Mouse (Mus musculus): ENCODE data around the gene Tecr. TPM values are rescaled to one million over a fixed set of nuclear protein-coding genes. Genes with fewer than 3 reads are reported as not detected.

The Tecr gene
- total RNA-seq (2021), result 100 to 1,000 TPM; 549 to 574 TPM

DNA sequence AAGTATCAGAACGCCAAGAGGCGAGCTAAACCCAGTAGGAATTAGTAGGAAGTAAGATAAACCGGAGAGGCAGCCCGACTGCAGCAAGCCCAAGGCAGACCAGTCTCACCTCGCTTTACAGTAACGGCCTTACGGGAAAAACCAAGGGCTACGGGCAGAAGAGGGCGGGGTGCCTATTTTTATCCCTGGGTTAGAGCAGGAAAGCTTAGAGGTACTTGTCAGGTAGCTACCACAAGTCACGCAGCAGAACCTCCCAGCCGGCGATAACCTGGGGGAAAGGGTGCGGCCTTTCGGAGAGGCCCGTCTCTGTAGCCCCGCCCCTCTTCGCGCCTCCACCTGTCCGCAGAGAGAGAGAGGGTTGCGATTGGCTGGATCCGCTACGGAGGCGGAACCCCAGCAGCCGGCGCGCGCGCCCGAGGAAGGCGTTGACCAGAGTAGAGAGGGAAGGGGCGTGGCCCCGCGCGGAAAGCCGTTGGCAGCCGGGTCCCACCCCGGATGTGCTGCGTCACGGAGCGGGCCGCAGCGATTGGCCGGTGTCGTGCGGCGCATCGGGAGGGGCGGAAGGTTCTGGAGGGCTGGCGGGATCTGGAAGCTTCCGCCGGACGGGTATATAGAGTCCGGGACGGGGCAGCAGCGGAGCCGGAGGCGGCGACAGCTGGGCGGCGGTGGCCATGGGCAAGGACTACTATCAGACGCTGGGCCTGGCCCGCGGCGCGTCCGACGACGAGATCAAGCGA is at the start of gene Tecr, which contains the start of gene Dnajb1:
Tecr (minus strand) TSS at position 311 of the 737 bp plus-strand sequence.
Dnajb1 (plus strand) TSS at position 533 of the 737 bp plus-strand sequence.
- intact Hi-C loops (cut with DNase I), result loop anchor here (1.0 kb wide), 2 partner anchors 14 to 44 kb away; partner anchors contain the start of gene Gipc1
- DNase-seq (ENCODE audit: low spot score in 2 of 2), result peak; percentile 100

DNA sequence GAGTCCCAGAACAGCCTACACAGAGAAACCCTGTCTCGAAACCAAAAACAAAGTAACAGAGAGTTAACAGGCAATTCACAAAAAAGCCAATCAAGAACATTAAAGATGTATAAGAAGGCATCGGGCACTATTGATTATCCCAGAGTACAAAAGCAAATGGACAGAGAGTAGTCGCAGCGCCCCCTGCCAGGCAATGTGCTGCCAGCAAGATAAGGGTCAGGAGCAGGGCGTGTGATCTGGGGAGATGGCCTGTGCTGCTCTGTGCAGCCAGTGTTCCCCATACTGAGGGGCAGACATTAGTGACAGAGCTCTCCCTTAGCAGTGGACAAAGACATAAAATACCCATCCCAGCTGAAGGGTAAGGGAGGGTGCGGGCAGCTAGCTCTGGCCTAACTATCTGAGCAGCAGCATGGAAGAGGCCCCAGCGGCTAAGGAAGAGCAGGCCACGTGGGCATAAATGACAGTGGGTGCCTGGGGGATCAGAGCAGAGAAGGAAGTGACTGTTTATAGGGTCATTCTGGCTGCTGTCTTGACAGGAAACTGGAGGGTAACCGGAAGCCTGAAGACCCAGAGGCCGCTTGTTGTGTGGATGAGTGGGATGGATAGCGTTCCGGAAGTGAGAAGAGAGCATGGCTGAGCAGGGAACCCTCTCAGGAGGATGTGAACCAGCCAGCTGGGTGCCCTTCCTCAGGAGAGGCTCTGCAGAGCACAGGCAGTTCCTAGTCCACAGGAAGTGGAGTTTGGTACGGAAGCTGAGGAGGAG is 48.9 kb upstream of the Tecr start:
- intact Hi-C loops (cut with DNase I), result no loop called here
- DNase-seq (ENCODE audit: low spot score in 2 of 2), result peak in 1 of 2 experiments; percentile 9

DNA sequence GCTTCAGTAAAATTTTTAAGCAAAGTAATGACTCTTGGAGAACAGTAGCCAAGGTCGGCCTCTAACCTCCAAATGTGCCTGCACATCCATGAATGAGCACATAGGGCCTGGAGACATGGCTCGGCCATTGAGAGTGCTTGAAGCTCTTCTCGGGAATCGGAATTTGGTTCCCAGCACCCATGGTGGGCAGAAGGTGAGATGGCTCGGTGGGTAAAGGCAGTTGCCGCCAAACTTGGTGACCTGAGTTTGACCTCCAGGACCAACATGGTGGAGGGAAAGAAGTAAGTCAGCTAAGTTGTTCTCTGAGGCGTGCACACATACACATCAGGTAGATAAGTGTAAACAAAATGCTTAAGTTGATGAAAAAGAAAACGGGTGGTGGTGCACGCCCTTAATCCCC is 48.3 kb upstream of the Tecr start:
- intact Hi-C loops (cut with DNase I), result no loop called here
- DNase-seq (ENCODE audit: low spot score in 2 of 2), result no peak

DNA sequence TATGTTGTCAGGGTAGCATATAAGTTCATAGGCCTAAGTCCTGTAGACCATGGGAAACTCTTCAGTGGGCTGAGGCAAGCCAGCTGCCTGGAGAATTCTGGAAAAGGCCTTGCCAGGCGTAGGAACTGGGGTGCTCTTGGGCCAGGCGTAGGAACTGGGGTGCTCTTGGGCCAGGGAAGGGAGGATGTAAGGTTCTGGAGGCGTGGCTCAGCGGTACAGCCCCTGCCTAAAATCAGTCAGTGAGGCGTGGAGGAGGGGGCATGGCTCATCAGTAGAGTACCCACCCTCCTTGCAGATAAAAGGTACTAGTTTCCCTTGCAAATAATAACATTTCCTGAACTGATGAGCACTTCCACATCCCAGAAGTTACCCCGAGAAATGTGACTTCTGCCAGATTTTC is 47.0 kb upstream of the Tecr start:
- intact Hi-C loops (cut with DNase I), result no loop called here
- no peak for DNase-seq (ENCODE audit: low spot score in 2 of 2)

DNA sequence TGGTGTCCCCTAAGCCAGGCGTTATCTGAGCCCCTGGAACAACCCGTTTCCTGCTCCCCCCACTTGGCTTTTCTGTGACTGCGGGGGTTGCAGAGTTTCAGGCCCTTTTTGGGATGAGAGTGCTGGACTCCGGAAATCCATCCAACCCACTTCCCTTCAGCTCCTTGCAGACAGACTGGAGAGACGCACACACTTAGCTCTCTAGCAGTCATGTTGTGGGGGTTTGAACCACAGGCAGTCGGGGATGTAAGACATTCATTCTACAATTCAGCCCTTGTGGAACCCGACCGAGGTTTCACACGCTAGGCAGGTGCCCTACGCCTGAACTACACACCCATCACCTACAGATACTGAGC is 45.9 kb upstream of the Tecr start:
- DNase-seq (ENCODE audit: low spot score in 2 of 2), result peak in 1 of 2 experiments; percentile 62
- intact Hi-C loops (cut with DNase I), result no loop called here

DNA sequence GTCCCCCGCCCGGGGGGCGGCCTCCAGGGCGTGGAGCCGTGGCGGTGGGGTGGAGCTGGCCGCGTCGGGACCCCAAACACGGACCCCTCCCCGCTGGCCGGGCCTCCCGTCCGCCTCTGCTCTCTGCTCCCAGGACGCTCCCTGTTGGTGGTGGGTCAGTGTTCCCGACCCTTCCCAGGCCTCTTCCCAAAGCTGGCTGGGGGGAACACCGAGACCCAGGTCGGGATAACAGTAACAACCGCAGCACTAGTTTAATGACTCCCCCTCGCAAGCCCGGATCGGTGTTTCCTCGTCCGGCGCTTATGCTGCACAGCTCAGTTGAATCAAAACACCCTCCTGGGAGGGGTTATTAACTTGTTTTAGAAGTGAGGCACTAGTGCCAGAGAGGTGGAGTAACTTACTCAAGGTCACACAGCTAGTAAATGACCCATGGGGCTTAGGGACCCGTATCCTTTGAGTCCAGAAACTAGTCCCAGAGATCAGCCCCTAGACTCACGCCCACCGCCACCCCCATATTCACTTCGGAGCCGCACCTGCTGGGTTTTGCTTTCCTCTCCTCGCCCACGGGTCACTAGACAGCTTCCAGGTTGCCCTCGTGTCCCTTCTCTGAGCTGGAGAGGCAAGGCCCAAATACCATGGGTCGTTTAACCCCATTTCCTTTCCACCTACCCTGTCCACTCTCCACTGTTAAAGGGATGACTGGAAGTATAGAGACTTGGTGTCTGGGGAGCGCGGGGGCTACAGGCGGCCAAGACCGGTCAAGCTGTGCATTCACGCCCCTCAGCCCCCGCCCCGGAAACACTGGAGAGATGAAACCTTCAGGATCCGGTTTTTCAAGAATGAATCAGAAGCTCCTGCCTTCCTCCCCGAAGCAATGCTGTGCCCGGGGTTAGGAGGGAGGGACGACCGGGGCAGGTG is 45.2 kb upstream of the Tecr start:
- intact Hi-C loops (cut with DNase I), result loop anchor here (1.0 kb wide), 1 partner anchor 45 kb away; the partner anchor contains the start of gene Dnajb1
- DNase-seq (ENCODE audit: low spot score in 2 of 2), result no peak

DNA sequence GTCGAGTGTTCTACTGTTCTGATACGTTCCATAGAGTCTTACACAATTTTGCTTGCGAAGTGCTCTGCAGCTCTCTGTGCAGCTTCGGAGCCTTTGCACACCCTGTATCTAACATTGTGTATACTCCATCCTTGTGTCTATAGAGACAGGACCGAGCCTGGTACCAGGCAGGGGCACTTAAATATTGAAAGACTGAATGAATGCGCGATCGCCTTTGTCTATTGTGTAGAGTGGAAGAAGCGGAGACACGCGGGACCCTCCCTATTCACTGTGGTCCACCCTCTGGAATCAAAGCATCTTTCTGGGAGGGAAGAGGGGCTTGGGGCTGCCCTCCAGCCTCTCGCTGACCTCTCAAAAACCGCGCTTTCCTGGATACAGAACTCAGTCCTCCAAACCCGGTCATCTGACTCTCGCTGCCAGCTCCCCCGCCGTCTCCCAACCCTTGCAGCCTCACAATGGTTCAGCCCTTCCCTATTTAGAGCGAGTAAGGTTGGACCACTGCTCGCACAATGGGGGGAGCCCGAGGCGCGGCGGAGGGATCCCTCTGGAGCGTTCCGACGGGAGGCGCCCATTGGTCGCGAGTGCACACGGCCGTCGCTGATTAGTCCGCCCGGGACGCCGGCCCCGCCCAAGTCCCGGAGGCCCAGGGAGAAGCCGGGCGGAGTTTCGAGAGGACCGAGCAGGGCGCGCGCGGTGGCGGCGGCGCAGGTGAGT is 44.4 kb upstream of the Tecr start, which contains the start of gene Gipc1:
Gipc1 (plus strand) TSS at position 648 of the 714 bp plus-strand sequence.
- intact Hi-C loops (cut with DNase I), result loop anchor here (1.0 kb wide), 1 partner anchor 44 kb away; the partner anchor contains the start of gene Dnajb1
- peak; percentile 95 to 98 for DNase-seq (ENCODE audit: low spot score in 2 of 2)

DNA sequence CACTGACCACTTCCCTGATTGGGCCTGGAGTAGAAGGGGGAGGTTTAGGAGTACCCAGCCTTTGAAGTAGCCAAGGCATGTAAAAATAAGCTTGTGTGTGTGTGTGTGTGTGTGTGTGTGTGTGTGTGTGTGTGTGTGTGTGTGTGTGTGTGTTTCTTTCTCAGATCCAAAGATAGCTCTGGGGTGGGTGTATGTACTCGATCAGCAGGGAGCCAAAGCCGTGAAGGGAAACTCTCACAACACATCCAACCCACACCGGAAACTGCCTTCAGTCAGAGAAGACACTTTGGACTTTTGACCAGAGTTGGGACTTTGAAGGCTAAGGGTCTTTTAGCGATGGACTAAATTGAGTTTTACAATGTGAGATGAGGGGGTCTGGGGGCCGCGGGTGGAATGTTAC is 41.9 kb upstream of the Tecr start:
- DNase-seq (ENCODE audit: low spot score in 2 of 2), result peak in 1 of 2 experiments; percentile 68
- intact Hi-C loops (cut with DNase I), result no loop called here

DNA sequence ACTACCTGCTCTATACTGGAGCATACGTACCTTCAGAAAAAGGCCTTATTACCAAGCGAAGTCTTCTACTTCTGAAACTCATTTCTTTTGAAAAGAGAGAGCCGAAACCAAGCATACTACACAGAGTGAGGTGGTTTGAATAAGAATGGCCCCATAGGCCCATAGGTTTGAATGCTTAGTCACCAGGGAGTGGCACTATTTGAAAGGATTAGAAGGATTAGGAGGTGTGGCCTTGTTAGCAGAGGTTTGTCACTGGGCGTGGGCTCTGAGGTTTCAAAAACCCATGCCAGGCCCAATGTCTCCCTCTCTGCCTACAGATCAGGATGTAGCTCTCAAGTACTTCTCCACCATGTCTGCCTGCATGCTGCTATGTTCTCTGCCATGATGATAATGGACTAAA is 40.3 kb upstream of the Tecr start:
- DNase-seq (ENCODE audit: low spot score in 2 of 2), result no peak
- intact Hi-C loops (cut with DNase I), result no loop called here

DNA sequence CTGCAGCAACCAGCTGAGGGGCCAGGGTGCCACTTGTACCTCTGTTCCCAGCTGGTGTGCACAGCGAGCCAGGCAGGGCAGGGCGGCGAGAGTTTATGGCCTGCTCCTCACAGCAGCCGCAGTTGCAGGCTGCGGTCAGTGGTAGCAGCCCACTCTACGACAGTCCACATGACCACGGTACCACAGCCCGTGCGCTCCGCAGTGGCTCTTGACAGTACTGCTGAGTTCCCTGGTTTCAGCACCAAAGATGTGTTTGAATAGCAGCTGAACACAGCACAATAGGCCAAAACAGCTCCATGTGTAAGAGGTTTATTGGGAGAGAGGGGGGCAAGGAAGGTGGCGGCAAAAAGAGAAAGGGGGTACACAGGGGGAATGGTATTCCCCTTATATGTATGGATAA is 39.7 kb upstream of the Tecr start:
- DNase-seq (ENCODE audit: low spot score in 2 of 2), result no peak
- intact Hi-C loops (cut with DNase I), result no loop called here

DNA sequence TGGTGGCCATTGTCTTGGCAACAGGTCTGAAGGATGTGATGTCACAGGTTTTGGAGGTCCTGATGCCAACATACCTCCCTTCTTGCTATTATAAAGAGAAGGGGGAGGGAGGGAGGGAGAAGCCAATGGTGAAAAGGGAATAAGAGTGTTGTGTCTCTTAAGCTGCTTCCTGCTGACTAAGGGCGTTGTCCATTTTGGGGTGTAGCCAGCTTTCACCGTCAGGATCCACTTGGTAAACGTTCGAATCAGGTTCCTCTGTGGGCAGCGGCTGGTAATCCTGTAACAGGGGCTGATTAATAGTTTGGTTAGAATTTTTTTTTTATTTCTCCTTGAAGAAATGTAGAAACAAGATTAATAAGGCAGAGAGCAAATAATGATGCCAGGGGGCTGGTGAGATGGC is 31.9 kb upstream of the Tecr start:
- intact Hi-C loops (cut with DNase I), result no loop called here
- no peak for DNase-seq (ENCODE audit: low spot score in 2 of 2)

DNA sequence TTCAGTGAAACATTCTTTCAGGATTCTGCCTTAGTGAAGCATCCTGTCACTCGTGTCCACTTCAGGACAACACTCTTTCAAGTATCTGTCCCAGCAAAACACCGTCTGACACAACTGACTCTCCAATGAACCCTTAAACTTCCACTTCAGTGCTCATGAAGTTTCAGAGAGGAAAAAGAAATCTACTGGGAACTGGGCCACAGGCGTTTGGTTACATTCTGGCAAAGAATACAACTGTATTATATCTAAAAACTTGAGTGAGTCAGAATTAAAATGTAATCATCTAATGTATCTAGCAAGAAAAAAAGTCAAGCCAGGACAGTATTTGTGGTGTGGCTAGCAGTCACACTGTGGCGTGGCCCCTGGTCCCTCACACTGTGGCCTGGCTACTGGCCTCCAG is 31.1 kb upstream of the Tecr start:
- intact Hi-C loops (cut with DNase I), result no loop called here

DNA sequence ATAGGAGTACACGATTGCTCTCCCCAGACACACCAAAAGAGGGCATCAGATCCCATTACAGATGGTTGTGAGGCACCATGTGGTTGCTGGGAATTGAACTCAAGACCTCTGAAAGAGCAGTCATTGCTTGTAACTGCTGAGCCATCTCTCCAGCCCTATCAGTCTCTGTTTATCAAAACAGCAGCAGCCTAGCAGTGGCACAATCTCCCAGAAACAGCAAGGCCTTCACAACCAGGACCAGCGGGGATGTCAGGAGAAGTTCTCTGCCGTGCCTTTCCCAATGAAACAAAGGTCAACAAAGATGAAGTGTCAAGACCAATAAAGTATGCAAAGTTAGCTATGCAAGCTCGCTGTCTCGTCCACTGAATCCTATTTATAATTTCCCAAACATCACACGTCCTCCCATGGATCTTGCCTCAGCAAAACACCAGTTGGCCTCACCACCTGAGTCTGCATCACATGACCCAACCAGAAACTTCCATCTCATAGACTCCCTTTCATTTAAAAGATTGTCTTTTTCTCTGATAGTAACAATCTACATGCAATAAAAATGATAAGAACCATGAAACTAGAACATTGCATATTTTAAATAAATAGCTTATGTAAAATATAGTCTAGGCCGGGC is 24.4 kb upstream of the Tecr start:
- DNase-seq (ENCODE audit: low spot score in 2 of 2), result no peak
- intact Hi-C loops (cut with DNase I), result no loop called here

More for the DNA sequence above, 31.1 kb upstream of the Tecr start:
- DNase-seq (ENCODE audit: low spot score in 2 of 2), result no peak

DNA sequence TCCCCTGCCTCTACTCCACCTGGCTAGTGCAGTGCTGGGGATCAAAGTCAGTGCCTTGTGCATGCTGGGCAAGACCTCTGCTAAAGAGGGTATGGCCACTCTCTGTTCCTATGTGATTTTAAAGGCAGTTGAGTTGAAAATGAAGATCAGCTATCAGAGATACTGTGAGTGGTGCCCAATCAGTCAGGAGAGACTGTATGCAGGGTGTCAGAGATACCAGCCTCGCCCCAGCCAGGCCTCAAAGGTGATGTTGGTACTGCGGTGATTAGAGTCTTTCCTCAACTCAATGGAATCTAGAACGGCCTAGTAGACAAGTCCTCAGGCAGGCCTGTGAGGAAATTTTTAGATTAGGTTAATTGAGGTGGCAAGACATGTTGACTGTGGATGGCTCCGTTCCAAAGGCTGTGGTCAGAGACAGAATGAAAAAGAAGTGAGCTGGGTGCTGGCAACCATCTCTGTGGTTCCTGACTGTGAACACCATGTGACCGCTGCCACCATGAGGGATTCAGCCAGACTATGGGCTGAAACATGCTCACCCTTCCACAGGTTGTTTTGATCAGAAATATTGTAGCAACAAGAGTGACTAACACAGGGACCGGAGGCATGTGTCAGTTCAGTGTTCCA is 18.0 kb upstream of the Tecr start:
- DNase-seq (ENCODE audit: low spot score in 2 of 2), result no peak
- intact Hi-C loops (cut with DNase I), result no loop called here

DNA sequence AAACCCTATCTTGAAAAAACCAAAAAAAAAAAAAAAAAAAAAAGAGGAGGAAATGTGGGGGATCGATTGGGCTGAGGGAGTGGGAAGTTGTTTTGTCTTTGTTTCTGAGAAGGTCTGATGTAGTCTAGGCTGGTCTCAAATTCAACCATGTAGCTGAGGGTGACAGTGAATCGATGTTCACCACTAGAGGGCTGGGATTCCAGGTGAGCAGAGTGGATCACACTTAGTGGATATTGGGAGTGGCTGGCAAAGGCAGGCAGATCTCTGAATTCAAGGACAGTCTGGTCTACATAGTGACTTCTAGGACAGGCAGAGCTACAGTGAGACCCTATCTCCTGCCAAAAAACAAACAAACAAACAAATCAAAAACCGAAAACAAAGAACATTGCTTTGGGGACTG is 17.0 kb upstream of the Tecr start:
- intact Hi-C loops (cut with DNase I), result no loop called here
- peak in 1 of 2 experiments; percentile 50 for DNase-seq (ENCODE audit: low spot score in 2 of 2)

DNA sequence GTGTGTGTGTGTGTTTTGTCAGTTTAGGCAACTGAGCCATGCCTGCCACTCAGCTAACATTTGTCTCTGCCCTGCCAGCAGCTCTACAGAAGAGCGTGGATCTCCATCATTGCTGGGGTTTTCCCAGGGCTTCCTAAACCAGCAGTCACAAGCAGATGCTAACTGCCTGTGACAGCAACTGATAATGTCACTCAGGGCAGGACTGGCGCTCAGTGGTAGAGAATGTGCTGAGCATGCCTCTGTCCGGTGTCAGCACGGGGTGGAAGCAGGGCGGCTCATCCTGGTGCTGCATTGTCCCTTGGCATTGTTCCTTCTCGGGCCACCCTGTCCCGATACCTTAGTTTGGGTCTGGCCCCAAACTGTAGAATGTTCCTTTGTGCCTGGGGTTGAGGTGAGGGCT is 15.8 kb upstream of the Tecr start:
- intact Hi-C loops (cut with DNase I), result loop anchor here (2.0 kb wide), 1 partner anchor 57 kb away; the partner anchor contains the start of gene Ndufb7
- no peak for DNase-seq (ENCODE audit: low spot score in 2 of 2)

DNA sequence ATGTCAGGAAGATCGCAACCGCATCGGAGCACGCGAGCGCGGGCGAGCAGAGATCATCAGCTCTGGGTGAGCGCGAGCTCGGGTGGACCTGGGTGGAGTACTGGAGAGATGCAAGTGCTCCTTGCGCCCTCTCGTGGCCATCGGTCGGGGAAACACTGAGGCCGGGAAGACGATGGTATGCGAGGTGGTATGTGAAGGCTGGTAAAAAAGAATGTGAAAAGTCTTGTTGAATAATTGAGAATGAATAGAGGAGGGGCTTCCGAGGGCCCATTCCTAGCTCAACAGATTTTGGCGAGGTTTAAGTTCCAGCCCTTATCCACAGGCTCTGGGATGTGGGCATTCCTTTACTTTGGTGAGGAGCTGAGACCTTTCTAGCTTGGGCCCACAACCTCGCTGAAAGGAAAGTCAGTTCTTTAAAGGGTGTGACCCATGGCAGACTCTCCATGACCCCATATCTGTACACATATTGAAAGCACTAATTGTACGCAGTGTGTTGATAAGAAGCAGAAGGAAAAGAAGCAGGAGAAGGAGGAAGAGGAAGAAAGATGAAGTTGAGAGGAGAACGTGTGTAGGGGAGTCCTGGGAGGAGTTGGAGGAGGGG is 14.7 kb upstream of the Tecr start:
- peak; percentile 90 to 95 for DNase-seq (ENCODE audit: low spot score in 2 of 2)
- intact Hi-C loops (cut with DNase I), result loop anchor here (2.0 kb wide), 1 partner anchor 56 kb away; the partner anchor contains the start of gene Ndufb7
